8 mouse cellular contexts compared by ENCODE assay signal in genomic region chr8:3514681-3515247, GRCm38 (mm10). TPM values are rescaled to one million over a fixed set of nuclear protein-coding genes. Genes with fewer than 3 reads are reported as not detected.
DNase-seq lines count a peak whose midpoint lies in the region; ATAC-seq and TF ChIP-seq lines count a peak whose summit lies in the region.

No protein-coding gene starts in this region.

- peaks cover 46% of the 10 kb centered on the region for H3K36me3 ChIP-seq in hindbrain, embryonic 10.5 days
- H3K36me3 ChIP-seq in liver, embryonic 15.5 days (replicated peaks) = peaks cover 18% of the 10 kb centered on the region; the same call in 1 of the 2 replicates

- peak overlapping the region; percentile 98 for H3K4me2 ChIP-seq in liver, embryonic 15.5 days

- DNase-seq in cerebellum, adult 2 months = peak; percentile 44 to 45
- DNase-seq in cerebellum, adult 9-10 months = no peak
- DNase-seq in hindbrain, embryonic 10.5 days (ENCODE audit: low spot score) = no peak
- DNase-seq in natural killer cell, adult 2 months (ENCODE audit: low spot score in 2 of 2) = no peak
- DNase-seq in ovary, postnatal 36 days (ENCODE audit: low spot score) = no peak
- no peak for DNase-seq in layer of hippocampus, adult 11-12 months (ENCODE audit: low spot score)

- peaks cover 6% of the 10 kb centered on the region; the same call in 1 of the 2 replicates for H3K4me1 ChIP-seq in cerebellum, adult 2 months (ENCODE audit: control insufficient read depth, insufficient read depth, low read length)
- H3K4me1 ChIP-seq in bone marrow, adult 2 months (ENCODE audit: control insufficient read depth, insufficient read depth, low read length) = no peaks in the 10 kb centered on the region; the same call in 1 of the 2 replicates
- H3K4me1 ChIP-seq in hindbrain, embryonic 10.5 days (replicated peaks) = peaks cover 27% of the 10 kb centered on the region
- peaks cover 37% of the 10 kb centered on the region for H3K4me1 ChIP-seq in liver, embryonic 15.5 days (replicated peaks)

- no peaks in the 10 kb centered on the region for H3K27me3 ChIP-seq in cerebellum, adult 2 months (ENCODE audit: control insufficient read depth, insufficient read depth, low read length)
- H3K27me3 ChIP-seq in hindbrain, embryonic 10.5 days (ENCODE audit: insufficient read depth, poor library complexity, severe bottlenecking) = no peaks in the 10 kb centered on the region
- no peaks in the 10 kb centered on the region for H3K27me3 ChIP-seq in liver, embryonic 15.5 days

- TF ChIP-seq POLR2A in cerebellum, adult 2 months (IDR thresholded peaks at IDR 0.05; ENCODE audit: borderline replicate concordance, insufficient read depth, low read length) = no peak
- TF ChIP-seq POLR2A in bone marrow, adult 2 months (IDR thresholded peaks at IDR 0.05; ENCODE audit: borderline replicate concordance, control insufficient read depth, low read depth, low read length) = no peak

- WGBS in cerebellum, adult 2 months = 10% methylated on average over 13 of the region's 13 CpGs
- WGBS in bone marrow, adult 2 months = 43% methylated on average over 13 of the region's 13 CpGs
- 37% methylated on average over 13 of the region's 13 CpGs for WGBS in hindbrain, embryonic 10.5 days
- WGBS in liver, embryonic 15.5 days (ENCODE audit: insufficient replicate concordance) = 35% methylated on average over 13 of the region's 13 CpGs

- TF ChIP-seq CTCF in cerebellum, adult 2 months (IDR thresholded peaks at IDR 0.05; ENCODE audit: borderline replicate concordance, insufficient read depth, low read depth, low read length) = no peak
- no peak for TF ChIP-seq CTCF in bone marrow, adult 2 months (IDR thresholded peaks at IDR 0.05; ENCODE audit: control insufficient read depth, insufficient read depth, low read length)

- H3K27ac ChIP-seq in cerebellum, adult 2 months (ENCODE audit: insufficient read depth, low read length) = peak overlapping the region; percentile 39
- no peak overlapping the region; the same call in 1 of the 2 replicates for H3K27ac ChIP-seq in bone marrow, adult 2 months (ENCODE audit: control insufficient read depth, insufficient read depth, low read depth, low read length, poor library complexity)
- H3K27ac ChIP-seq in hindbrain, embryonic 10.5 days = peak overlapping the region; percentile 80
- peak overlapping the region; percentile 86 for H3K27ac ChIP-seq in liver, embryonic 15.5 days (replicated peaks)

- no peak for ATAC-seq in liver, embryonic 15.5 days (ENCODE audit: insufficient read depth)

- H3K9me3 ChIP-seq in hindbrain, embryonic 10.5 days = no peaks in the 10 kb centered on the region
- no peaks in the 10 kb centered on the region for H3K9me3 ChIP-seq in liver, embryonic 15.5 days (replicated peaks)

- peak overlapping the region; percentile 30; the same call in 1 of the 2 replicates for H3K9ac ChIP-seq in liver, embryonic 15.5 days

- H3K4me3 ChIP-seq in cerebellum, adult 2 months (replicated peaks; ENCODE audit: insufficient read depth, low read depth, low read length) = peak overlapping the region; percentile 88
- H3K4me3 ChIP-seq in bone marrow, adult 2 months (replicated peaks; ENCODE audit: control insufficient read depth, low read depth, low read length) = peak overlapping the region; percentile 80
- peak overlapping the region; percentile 66 for H3K4me3 ChIP-seq in hindbrain, embryonic 10.5 days
- H3K4me3 ChIP-seq in liver, embryonic 15.5 days (replicated peaks) = peak overlapping the region; percentile 86

RNA-seq across cellular contexts. Expression of gene Pnpla6, which starts 0.4 kb away (rescaled TPM):
- polyA plus RNA-seq in cerebellum, adult 2 months (2012; rRNA removed) = 80.0 and 83.9 TPM in 2 replicates
- polyA plus RNA-seq in bone marrow, adult 2 months (2011; ENCODE audit: insufficient read depth, insufficient read length, low replicate concordance, missing spikeins) = 36.3 and 52.7 TPM in 2 replicates
- polyA plus RNA-seq in hindbrain, embryonic 10.5 days (2016; fragmentation: Nextera tagmentation; extraction: Ambion mirVana) = 22.4 and 23.1 TPM in 2 replicates
- 9.2 and 11.9 TPM in 2 replicates for polyA plus RNA-seq in liver, embryonic 15.5 days (2015; fragmentation: Nextera tagmentation; extraction: Ambion mirVana)

RNA-seq across cellular contexts. Expression of gene Mcoln1, which starts 14.5 kb away (rescaled TPM):
- polyA plus RNA-seq in cerebellum, adult 2 months (2012; rRNA removed) = 295 and 322 TPM in 2 replicates
- polyA plus RNA-seq in bone marrow, adult 2 months (2011; ENCODE audit: insufficient read depth, insufficient read length, low replicate concordance, missing spikeins) = 97.4 and 154 TPM in 2 replicates
- polyA plus RNA-seq in hindbrain, embryonic 10.5 days (2016; fragmentation: Nextera tagmentation; extraction: Ambion mirVana) = 63.4 and 73.9 TPM in 2 replicates
- 21.4 and 25.0 TPM in 2 replicates for polyA plus RNA-seq in liver, embryonic 15.5 days (2015; fragmentation: Nextera tagmentation; extraction: Ambion mirVana)

RNA-seq across cellular contexts. Expression of gene Zfp358, which starts 21.8 kb away (rescaled TPM):
- polyA plus RNA-seq in cerebellum, adult 2 months (2012; rRNA removed) = 47.2 and 49.6 TPM in 2 replicates
- polyA plus RNA-seq in bone marrow, adult 2 months (2011; ENCODE audit: insufficient read depth, insufficient read length, low replicate concordance, missing spikeins) = 3.9 and 5.8 TPM in 2 replicates
- 74.1 and 98.1 TPM in 2 replicates for polyA plus RNA-seq in hindbrain, embryonic 10.5 days (2016; fragmentation: Nextera tagmentation; extraction: Ambion mirVana)
- polyA plus RNA-seq in liver, embryonic 15.5 days (2015; fragmentation: Nextera tagmentation; extraction: Ambion mirVana) = 4.8 and 5.8 TPM in 2 replicates

RNA-seq across cellular contexts. Expression of gene Tex45, which starts 44.1 kb away (rescaled TPM):
- 0.08 and 0.26 TPM in 2 replicates for polyA plus RNA-seq in cerebellum, adult 2 months (2012; rRNA removed)
- 1.00 TPM in 1 of 2 replicates, not detected in the other for polyA plus RNA-seq in bone marrow, adult 2 months (2011; ENCODE audit: insufficient read depth, insufficient read length, low replicate concordance, missing spikeins)
- not detected in 2 replicates for polyA plus RNA-seq in hindbrain, embryonic 10.5 days (2016; fragmentation: Nextera tagmentation; extraction: Ambion mirVana)
- polyA plus RNA-seq in liver, embryonic 15.5 days (2015; fragmentation: Nextera tagmentation; extraction: Ambion mirVana) = not detected in 2 replicates

RNA-seq across cellular contexts. Expression of gene Pex11g, which starts 47.3 kb away (rescaled TPM):
- polyA plus RNA-seq in cerebellum, adult 2 months (2012; rRNA removed) = 1.2 and 1.5 TPM in 2 replicates
- 1.7 and 2.6 TPM in 2 replicates for polyA plus RNA-seq in bone marrow, adult 2 months (2011; ENCODE audit: insufficient read depth, insufficient read length, low replicate concordance, missing spikeins)
- 4.4 TPM in 2 replicates for polyA plus RNA-seq in hindbrain, embryonic 10.5 days (2016; fragmentation: Nextera tagmentation; extraction: Ambion mirVana)
- polyA plus RNA-seq in liver, embryonic 15.5 days (2015; fragmentation: Nextera tagmentation; extraction: Ambion mirVana) = 6.7 and 8.0 TPM in 2 replicates

Comparison
In these comparisons a context has a peak if more than half of its experiments do, and no peak if none do; other contexts are left out.
1. DNase-seq: peak in cerebellum, adult 2 months (2 of 2); none in cerebellum, adult 9-10 months (single experiment), hindbrain, embryonic 10.5 days (single experiment), natural killer cell, adult 2 months (0 of 2), ovary, postnatal 36 days (single experiment) and layer of hippocampus, adult 11-12 months (single experiment).
2. Peak in every context shown above with its lines, with median percentiles within 50 percentile points of each other: H3K4me3 ChIP-seq.